Mouse (Mus musculus): ENCODE results near the gene Klc4.

GRCm38 (mm10) chr17:46602212-46602611 lies 43.6 kb downstream of the Klc4 start:
- TF ChIP-seq POLR2A (IDR thresholded peaks at IDR 0.05; ENCODE audit: control insufficient read depth, extremely low read depth, insufficient read depth, low read length, poor library complexity) (no peak), CTCF (IDR thresholded peaks at IDR 0.05; ENCODE audit: borderline replicate concordance, control insufficient read depth, extremely low read depth, insufficient read depth, low read length, poor library complexity) (no peak)
